Mouse (Mus musculus): Measurements from ENCODE around the gene Col6a4. TPM values are rescaled to one million over a fixed set of nuclear protein-coding genes. Genes with fewer than 3 reads are reported as not detected.

The Col6a4 gene
- polyA plus RNA-seq, 1 experiment from 2014 or later, result 0.19 TPM

- peaks cover 12% of the 10 kb centered on the region; the same call in 1 of the 2 replicates for H3K4me1 ChIP-seq (replicated peaks; ENCODE audit: control insufficient read depth, insufficient read depth, low read length)
- no peak overlapping the region for H3K9ac ChIP-seq (ENCODE audit: low read depth, low read length)
- H3K4me3 ChIP-seq (ENCODE audit: low read depth, low read length), result no peak overlapping the region
- ATAC-seq (ENCODE audit: low FRiP score) (no peak), DNase-seq (ENCODE audit: low spot score) (peak; percentile 52)
- 51% methylated on average over 4 of the region's 4 CpGs for WGBS
- no peaks in the 10 kb centered on the region for H3K27me3 ChIP-seq (ENCODE audit: control insufficient read depth, insufficient read depth, low read length)
- no peak overlapping the region for H3K27ac ChIP-seq (ENCODE audit: low read depth, low read length)
- no peaks in the 10 kb centered on the region for H3K9me3 ChIP-seq (ENCODE audit: control insufficient read depth, low read length)
- no peak overlapping the region for H3K4me2 ChIP-seq (replicated peaks; ENCODE audit: low read depth, low read length)
- H3K36me3 ChIP-seq (ENCODE audit: control insufficient read depth, insufficient read depth, low read length), result no peaks in the 10 kb centered on the region
These were observed 27.0 kb upstream of the Col6a4 start for GRCm38 (mm10) chr9:106123599-106123998.

- Histone ChIP-seq H3K4me2 (replicated peaks; ENCODE audit: low read depth, low read length) (no peak overlapping the region), H3K4me3 (ENCODE audit: low read depth, low read length) (no peak overlapping the region), H3K36me3 (ENCODE audit: control insufficient read depth, insufficient read depth, low read length) (no peaks in the 10 kb centered on the region), H3K9ac (ENCODE audit: low read depth, low read length) (no peak overlapping the region), H3K4me1 (replicated peaks; ENCODE audit: control insufficient read depth, insufficient read depth, low read length) (no peaks in the 10 kb centered on the region), H3K27ac (ENCODE audit: low read depth, low read length) (no peak overlapping the region), H3K9me3 (ENCODE audit: control insufficient read depth, low read length) (no peaks in the 10 kb centered on the region), H3K27me3 (ENCODE audit: control insufficient read depth, insufficient read depth, low read length) (no peaks in the 10 kb centered on the region)
- no peak for DNase-seq (ENCODE audit: low spot score)
- 55% methylated on average over 9 of the region's 9 CpGs for WGBS
- no peak for ATAC-seq (ENCODE audit: low FRiP score)
These were observed 22.5 kb upstream of the Col6a4 start for GRCm38 (mm10) chr9:106119075-106119474.

- DNase-seq (ENCODE audit: low spot score) (peak; percentile 52), ATAC-seq (ENCODE audit: low FRiP score) (no peak)
- H3K4me1 ChIP-seq (replicated peaks; ENCODE audit: control insufficient read depth, insufficient read depth, low read length), result no peaks in the 10 kb centered on the region
- no peaks in the 10 kb centered on the region for H3K36me3 ChIP-seq (ENCODE audit: control insufficient read depth, insufficient read depth, low read length)
- H3K27ac ChIP-seq (ENCODE audit: low read depth, low read length), result no peak overlapping the region
- no peaks in the 10 kb centered on the region for H3K9me3 ChIP-seq (ENCODE audit: control insufficient read depth, low read length)
- H3K27me3 ChIP-seq (ENCODE audit: control insufficient read depth, insufficient read depth, low read length), result no peaks in the 10 kb centered on the region
- H3K4me2 ChIP-seq (replicated peaks; ENCODE audit: low read depth, low read length), result no peak overlapping the region
- no peak overlapping the region for H3K4me3 ChIP-seq (ENCODE audit: low read depth, low read length)
- no peak overlapping the region for H3K9ac ChIP-seq (ENCODE audit: low read depth, low read length)
- WGBS, result 34% methylated on average over 13 of the region's 13 CpGs
These were observed 19.3 kb upstream of the Col6a4 start for GRCm38 (mm10) chr9:106115801-106116424.

GRCm38 (mm10) chr9:106112770-106113423, 16.3 kb upstream of the Col6a4 start:
- Histone ChIP-seq H3K4me3 (ENCODE audit: low read depth, low read length) (no peak overlapping the region), H3K9me3 (ENCODE audit: control insufficient read depth, low read length) (no peaks in the 10 kb centered on the region), H3K4me2 (replicated peaks; ENCODE audit: low read depth, low read length) (no peak overlapping the region), H3K36me3 (ENCODE audit: control insufficient read depth, insufficient read depth, low read length) (no peaks in the 10 kb centered on the region), H3K27ac (ENCODE audit: low read depth, low read length) (no peak overlapping the region), H3K4me1 (replicated peaks; ENCODE audit: control insufficient read depth, insufficient read depth, low read length) (no peaks in the 10 kb centered on the region), H3K9ac (ENCODE audit: low read depth, low read length) (no peak overlapping the region), H3K27me3 (ENCODE audit: control insufficient read depth, insufficient read depth, low read length) (no peaks in the 10 kb centered on the region)
- ATAC-seq (ENCODE audit: low FRiP score) (no peak), DNase-seq (ENCODE audit: low spot score) (peak; percentile 86)
- WGBS, result 33% methylated on average over 10 of the region's 10 CpGs

GRCm38 (mm10) chr9:106106241-106106640, 9.7 kb upstream of the Col6a4 start:
- Histone ChIP-seq H3K36me3 (ENCODE audit: control insufficient read depth, insufficient read depth, low read length) (no peaks in the 10 kb centered on the region), H3K9ac (ENCODE audit: low read depth, low read length) (no peak overlapping the region), H3K4me2 (replicated peaks; ENCODE audit: low read depth, low read length) (no peak overlapping the region), H3K4me1 (replicated peaks; ENCODE audit: control insufficient read depth, insufficient read depth, low read length) (no peaks in the 10 kb centered on the region), H3K27ac (ENCODE audit: low read depth, low read length) (no peak overlapping the region), H3K4me3 (ENCODE audit: low read depth, low read length) (no peak overlapping the region), H3K9me3 (ENCODE audit: control insufficient read depth, low read length) (no peaks in the 10 kb centered on the region), H3K27me3 (ENCODE audit: control insufficient read depth, insufficient read depth, low read length) (no peaks in the 10 kb centered on the region)
- no peak for DNase-seq (ENCODE audit: low spot score)
- WGBS, result 84% methylated on average over 9 of the region's 9 CpGs
- no peak for ATAC-seq (ENCODE audit: low FRiP score)

GRCm38 (mm10) chr9:106104401-106104800, 7.8 kb upstream of the Col6a4 start:
- Histone ChIP-seq H3K9me3 (ENCODE audit: control insufficient read depth, low read length) (no peaks in the 10 kb centered on the region), H3K27me3 (ENCODE audit: control insufficient read depth, insufficient read depth, low read length) (no peaks in the 10 kb centered on the region), H3K4me2 (replicated peaks; ENCODE audit: low read depth, low read length) (no peak overlapping the region), H3K4me1 (replicated peaks; ENCODE audit: control insufficient read depth, insufficient read depth, low read length) (no peaks in the 10 kb centered on the region), H3K36me3 (ENCODE audit: control insufficient read depth, insufficient read depth, low read length) (no peaks in the 10 kb centered on the region), H3K4me3 (ENCODE audit: low read depth, low read length) (no peak overlapping the region), H3K9ac (ENCODE audit: low read depth, low read length) (no peak overlapping the region), H3K27ac (ENCODE audit: low read depth, low read length) (no peak overlapping the region)
- no peak for ATAC-seq (ENCODE audit: low FRiP score)
- DNase-seq (ENCODE audit: low spot score), result no peak
- 78% methylated on average over 7 of the region's 7 CpGs for WGBS

- no peaks in the 10 kb centered on the region for H3K9me3 ChIP-seq (ENCODE audit: control insufficient read depth, low read length)
- H3K4me2 ChIP-seq (replicated peaks; ENCODE audit: low read depth, low read length), result no peak overlapping the region
- H3K4me1 ChIP-seq (replicated peaks; ENCODE audit: control insufficient read depth, insufficient read depth, low read length), result no peaks in the 10 kb centered on the region
- no peak overlapping the region for H3K27ac ChIP-seq (ENCODE audit: low read depth, low read length)
- no peak overlapping the region for H3K9ac ChIP-seq (ENCODE audit: low read depth, low read length)
- H3K36me3 ChIP-seq (ENCODE audit: control insufficient read depth, insufficient read depth, low read length), result no peaks in the 10 kb centered on the region
- no peak overlapping the region for H3K4me3 ChIP-seq (ENCODE audit: low read depth, low read length)
- WGBS, result 66% methylated on average over 5 of the region's 5 CpGs
- DNase-seq (ENCODE audit: low spot score) (no peak), ATAC-seq (ENCODE audit: low FRiP score) (no peak)
- H3K27me3 ChIP-seq (ENCODE audit: control insufficient read depth, insufficient read depth, low read length), result no peaks in the 10 kb centered on the region
These were observed 4.6 kb upstream of the Col6a4 start for GRCm38 (mm10) chr9:106101166-106101565.

- DNase-seq (ENCODE audit: low spot score) (no peak), ATAC-seq (ENCODE audit: low FRiP score) (no peak)
These were observed 3.7 kb upstream of the Col6a4 start for GRCm38 (mm10) chr9:106100262-106100661.

GRCm38 (mm10) chr9:106099379-106100021, 2.9 kb upstream of the Col6a4 start:
- DNase-seq (ENCODE audit: low spot score) (peak; percentile 27), ATAC-seq (ENCODE audit: low FRiP score) (no peak)
- H3K27me3 ChIP-seq (ENCODE audit: control insufficient read depth, insufficient read depth, low read length), result no peaks in the 10 kb centered on the region
- H3K27ac ChIP-seq (ENCODE audit: low read depth, low read length), result no peak overlapping the region
- 78% methylated on average over 22 of the region's 22 CpGs for WGBS
- H3K36me3 ChIP-seq (ENCODE audit: control insufficient read depth, insufficient read depth, low read length), result no peaks in the 10 kb centered on the region
- no peaks in the 10 kb centered on the region for H3K4me1 ChIP-seq (replicated peaks; ENCODE audit: control insufficient read depth, insufficient read depth, low read length)
- H3K9ac ChIP-seq (ENCODE audit: low read depth, low read length), result no peak overlapping the region
- no peak overlapping the region for H3K4me2 ChIP-seq (replicated peaks; ENCODE audit: low read depth, low read length)
- H3K9me3 ChIP-seq (ENCODE audit: control insufficient read depth, low read length), result no peaks in the 10 kb centered on the region
- no peak overlapping the region for H3K4me3 ChIP-seq (ENCODE audit: low read depth, low read length)

More at GRCm38 (mm10) chr9:106100262-106100661, 3.7 kb upstream of the Col6a4 start:
- Histone ChIP-seq H3K4me2 (replicated peaks; ENCODE audit: low read depth, low read length) (no peak overlapping the region), H3K4me3 (ENCODE audit: low read depth, low read length) (no peak overlapping the region), H3K27ac (ENCODE audit: low read depth, low read length) (no peak overlapping the region), H3K4me1 (replicated peaks; ENCODE audit: control insufficient read depth, insufficient read depth, low read length) (no peaks in the 10 kb centered on the region), H3K36me3 (ENCODE audit: control insufficient read depth, insufficient read depth, low read length) (no peaks in the 10 kb centered on the region), H3K9ac (ENCODE audit: low read depth, low read length) (no peak overlapping the region), H3K27me3 (ENCODE audit: control insufficient read depth, insufficient read depth, low read length) (no peaks in the 10 kb centered on the region), H3K9me3 (ENCODE audit: control insufficient read depth, low read length) (no peaks in the 10 kb centered on the region)
- 77% methylated on average over 9 of the region's 9 CpGs for WGBS
